In the genomic region with DNA sequence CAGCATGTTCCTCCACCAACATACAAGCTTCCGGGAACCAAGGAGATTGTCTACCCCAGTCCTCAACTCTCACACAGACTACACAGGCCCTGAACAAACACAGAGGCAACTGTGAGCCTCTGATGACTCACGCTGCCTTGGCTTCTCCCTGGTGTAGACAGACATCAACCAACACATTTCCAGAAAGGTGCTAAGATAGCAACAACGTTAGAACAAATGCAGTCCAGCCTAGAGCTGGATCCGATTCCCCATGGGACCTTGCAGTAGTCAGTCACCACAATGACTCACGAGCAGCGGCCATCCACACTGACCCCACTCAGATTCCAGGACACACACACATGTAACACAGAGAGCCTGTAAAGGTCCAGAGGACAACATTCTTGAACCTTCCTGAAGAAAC, we compare ENCODE assay signal across 13 mouse cellular contexts. TPM values are rescaled to one million over a fixed set of nuclear protein-coding genes. Genes with fewer than 3 reads are reported as not detected.
DNase-seq lines count a peak whose midpoint lies in the region; ATAC-seq lines count a peak whose summit lies in the region.
"Had no signal": no experiment of that assay in that cellular context is flagged by ENCODE, and none has a peak within 500 bp of the region (broad histone marks: within the 10 kb centered on the region; RNA-seq: fewer than 3 reads in every experiment).

No protein-coding gene starts in this region.

- intact Hi-C loops in heart, postnatal 10 days (cut with DNase I): no loop called here

- no peaks in the 10 kb centered on the region for H3K36me3 ChIP-seq in stomach, embryonic 16.5 days (ENCODE audit: control insufficient read depth, insufficient read depth, low read length)
- no peaks in the 10 kb centered on the region for H3K36me3 ChIP-seq in hindbrain, embryonic 12.5 days
- H3K36me3 ChIP-seq: embryonic facial prominence, embryonic 10.5 days; liver, embryonic 13.5 days had no signal

- H3K9me3 ChIP-seq in stomach, embryonic 16.5 days (replicated peaks; ENCODE audit: control insufficient read depth, low read length): no peaks in the 10 kb centered on the region
- H3K9me3 ChIP-seq in hindbrain, embryonic 12.5 days (replicated peaks): no peaks in the 10 kb centered on the region
- H3K9me3 ChIP-seq: embryonic facial prominence, embryonic 10.5 days; liver, embryonic 13.5 days had no signal

- H3K9ac ChIP-seq in stomach, embryonic 16.5 days (ENCODE audit: low read length): no peak overlapping the region
- H3K9ac ChIP-seq in hindbrain, embryonic 12.5 days: no peak overlapping the region
- H3K9ac ChIP-seq: liver, embryonic 13.5 days had no signal

- H3K27ac ChIP-seq in stomach, embryonic 16.5 days (ENCODE audit: low read length): peak overlapping the region; percentile 10; the same call in 1 of the 2 replicates
- no peak overlapping the region for H3K27ac ChIP-seq in hindbrain, embryonic 12.5 days
- H3K27ac ChIP-seq: embryonic facial prominence, embryonic 10.5 days; hindbrain, postnatal 0 days; liver, embryonic 13.5 days had no signal

- ATAC-seq in stomach, embryonic 16.5 days (ENCODE audit: insufficient read depth, low FRiP score): peak; percentile 82; the same call in 1 of the 2 replicates
- no peak for ATAC-seq in hindbrain, embryonic 12.5 days (ENCODE audit: low FRiP score)
- ATAC-seq: forebrain, embryonic 16.5 days; hindbrain, postnatal 0 days had no signal

- H3K27me3 ChIP-seq in stomach, embryonic 16.5 days (ENCODE audit: control insufficient read depth, insufficient read depth, low read length): no peaks in the 10 kb centered on the region
- no peaks in the 10 kb centered on the region for H3K27me3 ChIP-seq in hindbrain, embryonic 12.5 days
- H3K27me3 ChIP-seq: liver, embryonic 13.5 days had no signal

- H3K4me2 ChIP-seq in stomach, embryonic 16.5 days (ENCODE audit: low read depth, low read length): no peak overlapping the region
- no peak overlapping the region for H3K4me2 ChIP-seq in hindbrain, embryonic 12.5 days (replicated peaks)
- H3K4me2 ChIP-seq: liver, embryonic 13.5 days had no signal

- H3K4me3 ChIP-seq in stomach, embryonic 16.5 days (replicated peaks; ENCODE audit: low read length): no peak overlapping the region
- H3K4me3 ChIP-seq in hindbrain, embryonic 12.5 days: no peak overlapping the region
- H3K4me3 ChIP-seq: embryonic facial prominence, embryonic 10.5 days; liver, embryonic 13.5 days had no signal

- peaks cover 23% of the 10 kb centered on the region for H3K4me1 ChIP-seq in stomach, embryonic 16.5 days (ENCODE audit: control insufficient read depth, insufficient read depth, low read length)
- H3K4me1 ChIP-seq in hindbrain, embryonic 12.5 days: no peaks in the 10 kb centered on the region; the same call in 1 of the 2 replicates

- DNase-seq in right cerebral cortex, adult 18-20 months: peak; percentile 55
- DNase-seq in right cerebral cortex, postnatal 10 days (ENCODE audit: low spot score in 2 of 2): no peak
- peak; percentile 68 to 71 for DNase-seq in heart, adult 18-20 months
- DNase-seq in heart, postnatal 10 days: peak; percentile 70 to 75
- DNase-seq in cerebellum, postnatal 36 days: no peak
- DNase-seq: liver, embryonic 13.5 days; retina, postnatal 1 day; thymus, postnatal 36 days had no signal

- WGBS in stomach, embryonic 16.5 days: 59% methylated on average over 6 of the region's 6 CpGs
- 83% methylated on average over 6 of the region's 6 CpGs for WGBS in hindbrain, embryonic 12.5 days

RNA-seq across cellular contexts. Expression of gene Magi1, which starts 42.5 kb away (rescaled TPM):
- 10 to 100 TPM; 13.9 to 18.5 TPM for total RNA-seq in heart, adult 18-20 months (2021)
- total RNA-seq in heart, postnatal 10 days (2021): 10 to 100 TPM; 28.5 to 28.7 TPM
- polyA plus RNA-seq in stomach, embryonic 16.5 days (2015; fragmentation: Nextera tagmentation; extraction: Ambion mirVana): 8.7 and 8.9 TPM in 2 replicates
- 27.7 and 35.9 TPM in 2 replicates for polyA plus RNA-seq in hindbrain, embryonic 12.5 days (2016; fragmentation: Nextera tagmentation; extraction: Ambion mirVana)

Comparison
In these comparisons a context has a peak if more than half of its experiments do, and no peak if none do; other contexts are left out.
1. DNase-seq: peak in right cerebral cortex, adult 18-20 months (single experiment), heart, adult 18-20 months (2 of 2) and heart, postnatal 10 days (2 of 2); none in right cerebral cortex, postnatal 10 days (0 of 2) and cerebellum, postnatal 36 days (0 of 2).